Mouse (Mus musculus): ENCODE data around the gene Dnaja2. TPM values are rescaled to one million over a fixed set of nuclear protein-coding genes. Genes with fewer than 3 reads are reported as not detected.

The Dnaja2 gene
- 169 and 180 TPM in 2 replicates for polyA plus RNA-seq (2016; fragmentation: Nextera tagmentation; extraction: Ambion mirVana)

DNA sequence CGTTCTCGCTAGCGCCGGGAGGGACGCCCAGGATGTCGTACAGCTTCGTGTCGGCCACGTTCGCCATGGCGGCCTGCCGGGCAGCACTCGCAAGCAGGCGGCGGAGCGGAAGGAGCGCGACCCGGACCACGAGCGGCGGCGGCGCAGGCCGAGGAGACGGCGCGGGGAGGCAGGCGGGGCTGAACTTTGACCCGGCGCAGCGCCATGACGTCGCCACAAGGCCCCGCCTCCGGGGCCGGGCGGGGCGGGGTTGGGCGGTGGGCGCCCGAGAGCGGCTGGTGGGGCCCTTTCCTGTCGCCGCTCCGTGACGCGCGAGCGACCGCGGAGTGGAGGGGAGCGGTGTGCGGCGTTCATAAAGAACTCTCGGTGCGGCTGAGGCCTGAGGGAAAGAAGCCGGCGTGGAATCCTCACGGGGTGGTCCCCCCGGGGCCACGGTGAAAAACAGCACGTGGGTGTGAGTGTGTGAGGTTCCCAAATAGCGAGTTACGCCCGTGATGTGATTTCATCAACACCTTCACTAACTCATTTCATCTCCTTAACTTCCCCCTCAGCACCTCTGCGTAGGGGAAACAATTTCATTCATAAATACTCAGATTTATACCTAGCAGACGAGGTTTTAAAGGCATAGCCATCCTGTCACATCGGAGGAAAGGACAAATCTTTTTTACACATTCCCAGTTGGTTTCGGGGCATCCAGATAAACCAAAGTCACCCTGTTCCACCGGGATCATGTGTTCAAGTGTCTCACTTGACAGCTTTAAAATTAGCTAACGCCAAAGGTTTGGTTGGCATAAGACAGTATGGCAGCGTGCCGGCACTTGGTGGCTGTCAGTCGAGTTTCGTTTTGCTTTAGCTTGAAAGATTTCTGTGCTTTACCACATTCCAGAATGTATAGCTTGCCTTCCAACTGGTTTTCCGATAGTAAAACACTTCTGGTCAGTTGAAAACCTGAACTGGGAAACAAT, at the start of gene Dnaja2:
TSS of gene Dnaja2 (minus strand) at position 164 of the 965 bp plus-strand sequence.
- WGBS: under 1% methylated on average over 77 of the region's 77 CpGs
- Histone ChIP-seq H3K4me2 (peak within 1 kb of the TSS; percentile 78), H3K9ac (replicated peaks) (peak within 1 kb of the TSS; percentile 95), H3K4me3 (replicated peaks) (peak within 1 kb of the TSS; percentile 84), H3K27ac (peak within 1 kb of the TSS; percentile 88), H3K4me1 (replicated peaks) (peaks cover 3% of the 10 kb centered on the region), H3K27me3 (no peaks in the 10 kb centered on the region), H3K9me3 (no peaks in the 10 kb centered on the region), H3K36me3 (peaks cover 27% of the 10 kb centered on the region)
- ATAC-seq (ENCODE audit: insufficient number of reproducible peaks, insufficient read depth, low FRiP score, low TSS enrichment, low read depth): peak; percentile 85

DNA sequence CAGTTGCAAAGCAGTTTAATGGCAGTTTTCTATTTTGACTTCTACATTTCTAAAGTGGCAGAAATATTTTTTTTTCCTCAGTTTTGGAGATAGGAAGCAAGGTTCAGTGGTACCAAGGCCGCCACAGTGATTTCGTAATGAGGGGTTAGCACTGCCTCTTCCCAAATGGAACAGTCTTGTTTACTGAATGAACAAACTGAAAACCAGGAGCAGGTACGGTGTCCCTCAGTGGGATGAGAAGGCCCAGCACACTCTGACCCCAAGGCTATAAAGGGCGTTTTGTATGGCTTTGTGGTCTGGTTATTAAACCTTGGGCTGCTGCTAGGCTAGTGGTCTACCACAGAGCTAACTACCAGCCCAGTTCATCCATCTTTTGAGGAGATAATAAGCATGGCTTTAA, 49.1 kb upstream of the Dnaja2 start:
- Histone ChIP-seq H3K27me3 (no peaks in the 10 kb centered on the region), H3K4me2 (no peak overlapping the region), H3K4me1 (replicated peaks) (no peaks in the 10 kb centered on the region; the same call in 1 of the 2 replicates), H3K9me3 (no peaks in the 10 kb centered on the region), H3K36me3 (no peaks in the 10 kb centered on the region), H3K9ac (replicated peaks) (no peak overlapping the region), H3K27ac (no peak overlapping the region), H3K4me3 (replicated peaks) (no peak overlapping the region)
- WGBS: 72% methylated on average over 4 of the region's 4 CpGs
- ATAC-seq (ENCODE audit: insufficient number of reproducible peaks, insufficient read depth, low FRiP score, low TSS enrichment, low read depth): no peak

DNA sequence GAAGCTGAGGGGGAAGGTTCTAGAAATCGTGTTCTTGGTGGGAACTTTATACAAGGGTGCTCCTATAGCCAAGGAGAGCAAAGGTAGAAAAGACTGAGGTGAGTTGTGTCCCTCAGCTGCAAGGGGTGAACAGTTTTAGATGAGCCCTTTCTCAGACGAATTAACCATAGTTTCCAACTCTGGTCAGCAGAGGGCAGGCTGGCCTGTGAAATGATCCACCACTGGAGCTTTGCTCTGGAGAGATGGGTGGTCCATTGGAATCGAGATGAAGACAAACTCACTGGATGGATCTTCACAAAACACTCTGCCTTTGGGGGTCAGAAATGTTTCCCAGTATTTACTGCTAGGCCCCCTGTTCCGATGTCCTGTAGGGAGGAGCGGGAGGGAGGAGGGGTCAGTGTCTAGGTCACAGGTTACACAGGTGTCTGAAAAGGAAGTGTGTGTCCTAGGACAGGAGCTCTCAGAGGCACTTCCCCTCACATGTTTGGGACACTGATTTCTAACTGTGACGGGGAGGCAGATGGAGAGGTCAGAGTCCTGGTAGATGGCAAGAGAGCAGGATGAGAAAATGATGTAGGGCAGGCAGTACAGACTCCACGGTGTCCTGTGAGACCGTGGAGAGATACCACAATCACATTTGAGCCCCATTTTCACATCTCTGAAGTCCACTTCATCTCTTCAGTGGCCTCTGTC, 48.2 kb upstream of the Dnaja2 start:
- H3K36me3 ChIP-seq: no peaks in the 10 kb centered on the region
- H3K4me1 ChIP-seq (replicated peaks): no peaks in the 10 kb centered on the region
- no peak overlapping the region for H3K4me2 ChIP-seq
- H3K9me3 ChIP-seq: no peaks in the 10 kb centered on the region
- H3K27me3 ChIP-seq: no peaks in the 10 kb centered on the region
- no peak overlapping the region for H3K27ac ChIP-seq
- ATAC-seq (ENCODE audit: insufficient number of reproducible peaks, insufficient read depth, low FRiP score, low TSS enrichment, low read depth): no peak
- no peak overlapping the region for H3K4me3 ChIP-seq (replicated peaks)
- no peak overlapping the region for H3K9ac ChIP-seq (replicated peaks)
- 42% methylated on average over 8 of the region's 8 CpGs for WGBS

DNA sequence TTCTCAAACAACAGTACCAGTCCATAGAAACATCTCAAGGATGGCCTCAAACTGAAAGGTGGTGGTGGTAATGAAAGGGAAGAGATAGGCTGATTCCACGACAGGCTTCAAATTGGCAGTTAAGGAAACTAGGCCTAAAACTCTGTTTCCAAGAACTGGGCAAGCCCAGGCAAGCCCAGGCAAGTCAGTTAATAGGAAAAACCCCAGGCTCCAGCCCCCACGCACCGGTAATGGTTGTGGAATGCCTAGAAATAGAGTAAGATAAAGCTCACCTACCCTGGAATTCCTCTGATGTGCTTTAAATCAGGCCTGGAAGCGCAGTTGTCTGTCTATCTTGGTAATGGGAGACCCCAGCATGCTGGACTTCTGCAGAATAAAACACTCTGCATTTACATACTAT, 47.6 kb upstream of the Dnaja2 start:
- 75% methylated on average over 4 of the region's 4 CpGs for WGBS
- no peak overlapping the region for H3K4me3 ChIP-seq (replicated peaks)
- no peak overlapping the region for H3K4me2 ChIP-seq
- ATAC-seq (ENCODE audit: insufficient number of reproducible peaks, insufficient read depth, low FRiP score, low TSS enrichment, low read depth): no peak
- no peaks in the 10 kb centered on the region for H3K27me3 ChIP-seq
- no peaks in the 10 kb centered on the region for H3K36me3 ChIP-seq
- no peak overlapping the region for H3K27ac ChIP-seq
- H3K4me1 ChIP-seq (replicated peaks): no peaks in the 10 kb centered on the region
- H3K9ac ChIP-seq (replicated peaks): no peak overlapping the region
- no peaks in the 10 kb centered on the region for H3K9me3 ChIP-seq

DNA sequence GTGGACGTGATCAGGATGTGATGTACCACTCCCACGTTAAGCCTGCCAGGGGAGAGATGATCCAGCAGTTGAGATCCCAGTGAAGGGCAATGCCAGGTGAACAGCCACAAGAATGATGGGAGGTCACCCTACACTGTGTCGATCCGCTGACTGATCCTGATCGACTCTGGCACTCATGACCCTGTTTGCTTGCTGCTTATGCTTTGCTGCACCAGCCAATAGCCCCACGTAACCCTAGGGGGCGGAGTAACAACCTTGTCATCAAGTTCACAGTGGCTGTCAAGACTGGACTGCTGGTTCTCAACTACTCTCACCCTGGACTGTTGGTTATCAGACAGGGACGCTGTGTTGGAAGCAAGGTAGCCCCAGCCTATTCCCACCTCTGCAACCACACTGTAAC, 46.6 kb upstream of the Dnaja2 start:
- Histone ChIP-seq H3K27ac (no peak overlapping the region), H3K4me1 (replicated peaks) (no peaks in the 10 kb centered on the region), H3K4me2 (no peak overlapping the region), H3K9ac (replicated peaks) (no peak overlapping the region), H3K36me3 (no peaks in the 10 kb centered on the region), H3K27me3 (no peaks in the 10 kb centered on the region), H3K9me3 (no peaks in the 10 kb centered on the region), H3K4me3 (replicated peaks) (no peak overlapping the region)
- WGBS: 63% methylated on average over 8 of the region's 8 CpGs
- no peak for ATAC-seq (ENCODE audit: insufficient number of reproducible peaks, insufficient read depth, low FRiP score, low TSS enrichment, low read depth)

DNA sequence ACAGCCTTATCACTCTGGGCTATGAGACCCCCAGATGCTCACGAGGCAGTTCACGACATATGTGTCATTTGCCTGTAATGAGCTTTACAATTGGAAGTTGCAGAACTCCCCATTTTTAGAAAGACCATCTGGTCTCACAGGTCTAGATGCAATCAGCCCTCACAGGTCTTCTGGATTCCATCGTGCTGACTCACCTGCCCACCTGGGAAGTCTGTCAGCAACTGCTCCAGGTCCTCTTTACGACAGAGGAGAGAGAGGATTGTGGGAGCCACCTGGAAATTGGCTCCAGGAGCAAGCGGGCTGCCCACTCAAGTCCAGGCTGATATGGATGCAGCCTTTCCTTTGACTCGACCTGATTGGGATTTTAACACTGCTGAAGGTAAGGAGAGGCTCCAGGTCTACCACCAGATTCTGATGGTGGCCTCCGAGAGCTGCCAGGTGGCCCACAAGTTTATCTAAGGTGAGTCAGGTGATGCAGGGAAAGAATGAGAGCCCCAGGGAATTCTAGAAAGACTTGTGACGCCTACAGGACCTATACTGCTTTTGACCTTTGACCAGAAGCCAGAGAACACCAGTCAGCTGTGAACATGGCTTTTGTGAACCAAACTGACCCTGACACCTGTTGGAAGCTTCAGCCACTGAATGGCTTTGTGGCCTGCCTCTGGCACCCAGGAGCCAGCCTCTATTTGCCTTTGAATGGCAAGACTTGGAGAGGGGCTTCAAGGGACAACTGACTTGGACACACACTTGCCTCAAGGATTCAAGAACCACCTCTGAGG, 42.5 kb upstream of the Dnaja2 start:
- Histone ChIP-seq H3K9me3 (no peaks in the 10 kb centered on the region), H3K9ac (replicated peaks) (no peak overlapping the region), H3K36me3 (no peaks in the 10 kb centered on the region), H3K4me3 (replicated peaks) (no peak overlapping the region), H3K4me2 (no peak overlapping the region), H3K27ac (no peak overlapping the region), H3K27me3 (no peaks in the 10 kb centered on the region), H3K4me1 (replicated peaks) (0 out of 2 replicates have a peak, but pooled peaks cover 5% of the 10 kb centered on the region)
- 62% methylated on average over 8 of the region's 8 CpGs for WGBS
- ATAC-seq (ENCODE audit: insufficient number of reproducible peaks, insufficient read depth, low FRiP score, low TSS enrichment, low read depth): no peak

DNA sequence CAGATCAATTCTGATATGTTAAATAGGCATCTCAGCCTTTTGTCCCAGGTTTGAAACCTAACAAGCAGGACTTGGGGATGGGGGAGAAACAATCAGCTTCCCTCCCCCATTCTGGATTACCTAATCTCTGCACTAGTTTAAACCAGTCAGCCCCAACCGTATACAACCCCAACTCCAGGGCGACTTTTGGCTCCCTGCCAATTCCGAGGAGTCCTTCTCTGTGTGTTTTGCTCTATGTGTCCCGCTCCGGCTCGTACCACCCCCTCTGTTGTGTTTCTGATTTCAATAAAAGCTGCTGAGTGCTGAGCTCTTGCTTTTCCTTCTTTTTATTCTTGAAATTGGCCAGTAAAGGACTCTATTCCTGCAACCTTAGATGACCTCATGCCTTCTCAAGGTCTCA, 40.2 kb upstream of the Dnaja2 start:
- ATAC-seq (ENCODE audit: insufficient number of reproducible peaks, insufficient read depth, low FRiP score, low TSS enrichment, low read depth): peak; percentile 68; the same call in 1 of the 2 replicates
- Histone ChIP-seq H3K36me3 (no peaks in the 10 kb centered on the region), H3K27ac (no peak overlapping the region), H3K9me3 (no peaks in the 10 kb centered on the region), H3K9ac (replicated peaks) (no peak overlapping the region), H3K4me1 (replicated peaks) (0 out of 2 replicates have a peak, but pooled peaks cover 5% of the 10 kb centered on the region), H3K4me3 (replicated peaks) (no peak overlapping the region), H3K4me2 (no peak overlapping the region), H3K27me3 (no peaks in the 10 kb centered on the region)
- 49% methylated on average over 6 of the region's 6 CpGs for whole genome bisulfite sequencing

DNA sequence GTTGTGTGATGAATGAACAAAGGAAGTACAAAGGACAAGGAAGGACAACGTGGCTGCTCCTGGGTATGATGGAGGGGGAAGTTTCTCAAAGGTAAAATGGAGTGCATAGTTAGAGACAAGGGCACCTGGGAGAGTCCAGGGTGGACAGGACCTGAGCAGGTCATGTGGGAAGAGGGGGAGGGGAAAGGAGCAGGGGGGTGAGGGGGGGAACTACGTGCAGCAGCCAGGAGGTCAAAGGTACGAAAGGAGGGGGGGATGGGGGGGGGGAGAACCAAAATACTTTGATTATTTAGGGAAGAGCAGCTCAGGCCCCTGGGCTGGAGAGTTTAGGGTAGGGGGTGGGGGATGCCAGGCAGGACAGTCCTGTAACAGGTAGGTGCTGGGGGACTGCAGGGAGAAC, 39.8 kb upstream of the Dnaja2 start:
- Histone ChIP-seq H3K27ac (no peak overlapping the region), H3K9me3 (no peaks in the 10 kb centered on the region), H3K36me3 (no peaks in the 10 kb centered on the region), H3K9ac (replicated peaks) (no peak overlapping the region), H3K4me3 (replicated peaks) (no peak overlapping the region), H3K4me1 (replicated peaks) (0 out of 2 replicates have a peak, but pooled peaks cover 5% of the 10 kb centered on the region), H3K4me2 (no peak overlapping the region), H3K27me3 (no peaks in the 10 kb centered on the region)
- no peak for ATAC-seq (ENCODE audit: insufficient number of reproducible peaks, insufficient read depth, low FRiP score, low TSS enrichment, low read depth)
- WGBS: 47% methylated on average over 3 of the region's 3 CpGs

DNA sequence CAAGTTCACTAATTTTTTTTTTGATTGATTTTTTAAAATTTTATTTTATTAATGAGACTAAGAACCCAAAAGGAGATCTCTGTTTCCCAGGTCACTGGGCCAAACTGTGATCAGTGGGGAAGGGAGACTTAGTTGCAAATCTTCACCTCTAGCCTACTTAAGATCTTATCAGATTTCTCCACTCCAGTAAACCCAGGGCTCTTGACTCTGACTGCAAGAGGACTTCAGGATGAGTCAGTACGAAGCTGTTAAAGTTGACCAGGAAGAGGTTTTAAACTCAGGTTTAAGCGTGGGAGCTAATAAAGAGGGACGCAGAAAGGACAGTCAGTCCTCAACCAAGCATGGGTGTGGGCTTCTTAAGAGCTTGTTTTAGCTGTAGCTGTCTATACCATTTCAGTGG, 38.2 kb upstream of the Dnaja2 start:
- Histone ChIP-seq H3K27me3 (no peaks in the 10 kb centered on the region), H3K4me3 (replicated peaks) (no peak overlapping the region), H3K36me3 (no peaks in the 10 kb centered on the region), H3K9ac (replicated peaks) (no peak overlapping the region), H3K4me2 (no peak overlapping the region), H3K4me1 (replicated peaks) (0 out of 2 replicates have a peak, but pooled peaks cover 5% of the 10 kb centered on the region), H3K27ac (no peak overlapping the region), H3K9me3 (no peaks in the 10 kb centered on the region)
- ATAC-seq (ENCODE audit: insufficient number of reproducible peaks, insufficient read depth, low FRiP score, low TSS enrichment, low read depth): no peak
- WGBS: 77% methylated on average over 3 of the region's 3 CpGs

DNA sequence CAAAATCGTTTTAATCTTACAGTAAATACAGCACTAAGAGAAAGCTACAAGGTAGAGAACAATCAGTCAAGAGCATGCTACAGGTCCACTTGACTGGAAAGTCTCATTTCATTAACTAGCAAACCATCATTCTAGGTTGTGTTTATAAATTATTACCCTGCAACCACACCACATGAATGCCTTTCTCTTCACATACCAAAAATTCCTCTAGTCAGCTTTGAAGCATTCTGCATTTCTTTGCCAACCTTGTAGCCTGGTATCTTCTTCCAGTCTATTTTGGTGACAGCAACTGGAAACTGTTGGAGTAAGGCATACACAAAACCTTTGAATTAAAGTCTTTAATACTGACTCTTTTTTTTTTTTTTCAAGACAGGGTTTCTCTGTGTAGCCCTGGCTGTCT, 36.4 kb upstream of the Dnaja2 start:
- Histone ChIP-seq H3K4me3 (replicated peaks) (no peak overlapping the region), H3K4me1 (replicated peaks) (0 out of 2 replicates have a peak, but pooled peaks cover 5% of the 10 kb centered on the region), H3K9ac (replicated peaks) (no peak overlapping the region), H3K36me3 (no peaks in the 10 kb centered on the region), H3K27me3 (no peaks in the 10 kb centered on the region), H3K27ac (no peak overlapping the region), H3K9me3 (no peaks in the 10 kb centered on the region), H3K4me2 (no peak overlapping the region)
- ATAC-seq (ENCODE audit: insufficient number of reproducible peaks, insufficient read depth, low FRiP score, low TSS enrichment, low read depth): no peak
- whole genome bisulfite sequencing: 87% methylated on average over 1 of the region's 1 CpGs

DNA sequence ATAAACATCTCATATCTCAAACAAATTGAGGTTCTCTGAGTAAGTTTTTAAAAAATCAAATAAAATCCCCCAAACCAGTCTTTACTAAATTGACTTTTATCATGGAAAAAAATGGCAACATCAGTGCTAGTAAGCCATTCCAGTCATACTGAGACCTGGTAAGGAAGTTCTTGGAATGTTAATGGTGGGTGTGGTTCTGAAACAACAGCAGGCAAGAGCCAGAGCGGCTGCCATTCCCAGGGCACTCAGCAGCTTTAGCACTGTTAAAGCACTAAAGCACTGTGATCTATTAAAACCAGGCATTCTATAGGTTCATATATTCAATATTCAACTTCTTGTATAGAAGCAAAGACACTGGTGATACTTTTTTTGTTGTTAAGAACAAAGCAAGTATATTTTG, 35.1 kb upstream of the Dnaja2 start:
- Histone ChIP-seq H3K4me2 (no peak overlapping the region), H3K36me3 (no peaks in the 10 kb centered on the region), H3K9me3 (no peaks in the 10 kb centered on the region), H3K27ac (no peak overlapping the region), H3K27me3 (no peaks in the 10 kb centered on the region), H3K4me3 (replicated peaks) (no peak overlapping the region), H3K4me1 (replicated peaks) (0 out of 2 replicates have a peak, but pooled peaks cover under 1% of the 10 kb centered on the region), H3K9ac (replicated peaks) (no peak overlapping the region)
- WGBS: 52% methylated on average over 1 of the region's 1 CpGs
- no peak for ATAC-seq (ENCODE audit: insufficient number of reproducible peaks, insufficient read depth, low FRiP score, low TSS enrichment, low read depth)
